Mouse (Mus musculus): ENCODE measurements around the gene Dusp15. TPM values are rescaled to one million over a fixed set of nuclear protein-coding genes. Genes with fewer than 3 reads are reported as not detected.

Gene Dusp15
- total RNA-seq, 1 experiment: 0.31 TPM

GRCm38 (mm10) chr2:152951850-152952720 lies 587 bp upstream of the Dusp15 start:
- in situ Hi-C loops (cut with MboI; ENCODE audit: low sequenced_read_pairs in 2 of 2, unreplicated experiment in 2 of 2): no loop called here
- H3K4me3 ChIP-seq (ENCODE audit: insufficient read depth in 1 of 2, low read depth in 1 of 2, low read length in 2 of 2, poor library complexity in 1 of 2, severe bottlenecking in 1 of 2): peak overlapping the region; percentile 79 to 84; a peak in 3 of 4 replicates
- H3K27ac ChIP-seq (ENCODE audit: insufficient read depth, low read depth, low read length, poor library complexity, severe bottlenecking): no peak overlapping the region
- DNase-seq (ENCODE audit: low read depth, low spot score): no peak
- no peaks in the 10 kb centered on the region for H3K36me3 ChIP-seq (ENCODE audit: control insufficient read depth, insufficient read depth, low read length, poor library complexity, severe bottlenecking)
- no peak overlapping the region for H3K9ac ChIP-seq (ENCODE audit: insufficient read depth, low read depth, low read length, poor library complexity, severe bottlenecking)
- H3K9me3 ChIP-seq (ENCODE audit: control insufficient read depth, insufficient read depth, low read depth, low read length): no peaks in the 10 kb centered on the region
- H3K4me1 ChIP-seq (ENCODE audit: control insufficient read depth in 2 of 2, insufficient read depth in 2 of 2, low read length in 2 of 2, poor library complexity in 1 of 2): peaks cover 3 to 9% of the 10 kb centered on the region in 2 experiments; a peak in 2 of 4 replicates
- TF ChIP-seq ZNF384 (IDR thresholded peaks at IDR 0.05; ENCODE audit: low read depth, low read length) (no peak), ZC3H11A (IDR thresholded peaks at IDR 0.05; ENCODE audit: borderline replicate concordance, low read depth, low read length) (no peak), CHD2 (IDR thresholded peaks at IDR 0.05; ENCODE audit: low read depth, low read length) (no peak), HCFC1 (IDR thresholded peaks at IDR 0.05; ENCODE audit: borderline replicate concordance, insufficient read depth, low read length) (no peak), MAFK (IDR thresholded peaks at IDR 0.05; ENCODE audit: insufficient read depth, low read depth, low read length) (no peak)

GRCm38 (mm10) chr2:152950358-152951064 lies 987 bp downstream of the Dusp15 start:
- TF ChIP-seq ZNF384 (IDR thresholded peaks at IDR 0.05; ENCODE audit: low read depth, low read length) (no peak), CHD2 (IDR thresholded peaks at IDR 0.05; ENCODE audit: low read depth, low read length) (no peak), ZC3H11A (IDR thresholded peaks at IDR 0.05; ENCODE audit: borderline replicate concordance, low read depth, low read length) (no peak), HCFC1 (IDR thresholded peaks at IDR 0.05; ENCODE audit: borderline replicate concordance, insufficient read depth, low read length) (no peak), MAFK (IDR thresholded peaks at IDR 0.05; ENCODE audit: insufficient read depth, low read depth, low read length) (no peak)
- no peaks in the 10 kb centered on the region for H3K36me3 ChIP-seq (ENCODE audit: control insufficient read depth, insufficient read depth, low read length, poor library complexity, severe bottlenecking)
- no peak overlapping the region for H3K9ac ChIP-seq (ENCODE audit: insufficient read depth, low read depth, low read length, poor library complexity, severe bottlenecking)

GRCm38 (mm10) chr2:152948438-152949020 lies 3.0 kb downstream of the Dusp15 start:
- H3K4me3 ChIP-seq (ENCODE audit: insufficient read depth in 1 of 2, low read depth in 1 of 2, low read length in 2 of 2, poor library complexity in 1 of 2, severe bottlenecking in 1 of 2): no peak overlapping the region
- no peak overlapping the region for H3K27ac ChIP-seq (ENCODE audit: insufficient read depth, low read depth, low read length, poor library complexity, severe bottlenecking)
- TF ChIP-seq CHD2 (IDR thresholded peaks at IDR 0.05; ENCODE audit: low read depth, low read length) (no peak), ZC3H11A (IDR thresholded peaks at IDR 0.05; ENCODE audit: borderline replicate concordance, low read depth, low read length) (no peak), MAFK (IDR thresholded peaks at IDR 0.05; ENCODE audit: insufficient read depth, low read depth, low read length) (no peak), HCFC1 (IDR thresholded peaks at IDR 0.05; ENCODE audit: borderline replicate concordance, insufficient read depth, low read length) (no peak), ZNF384 (IDR thresholded peaks at IDR 0.05; ENCODE audit: low read depth, low read length) (no peak)
- in situ Hi-C loops (cut with MboI; ENCODE audit: low sequenced_read_pairs in 2 of 2, unreplicated experiment in 2 of 2): no loop called here
- peaks cover 0 to 5% of the 10 kb centered on the region in 2 experiments; a peak in 1 of 4 replicates for H3K4me1 ChIP-seq (ENCODE audit: control insufficient read depth in 2 of 2, insufficient read depth in 2 of 2, low read length in 2 of 2, poor library complexity in 1 of 2)
- DNase-seq (ENCODE audit: low read depth, low spot score): no peak
- H3K9me3 ChIP-seq (ENCODE audit: control insufficient read depth, insufficient read depth, low read depth, low read length): no peaks in the 10 kb centered on the region
- H3K36me3 ChIP-seq (ENCODE audit: control insufficient read depth, insufficient read depth, low read length, poor library complexity, severe bottlenecking): no peaks in the 10 kb centered on the region
- no peak overlapping the region for H3K9ac ChIP-seq (ENCODE audit: insufficient read depth, low read depth, low read length, poor library complexity, severe bottlenecking)

More at GRCm38 (mm10) chr2:152950358-152951064, 987 bp downstream of the Dusp15 start:
- Histone ChIP-seq H3K4me3 (ENCODE audit: insufficient read depth in 1 of 2, low read depth in 1 of 2, low read length in 2 of 2, poor library complexity in 1 of 2, severe bottlenecking in 1 of 2) (peak overlapping the region in 1 of 2 experiments; percentile 84; a peak in 2 of 4 replicates), H3K27ac (ENCODE audit: insufficient read depth, low read depth, low read length, poor library complexity, severe bottlenecking) (no peak overlapping the region; the same call in 1 of the 2 replicates), H3K4me1 (ENCODE audit: control insufficient read depth in 2 of 2, insufficient read depth in 2 of 2, low read length in 2 of 2, poor library complexity in 1 of 2) (peaks cover 3 to 9% of the 10 kb centered on the region in 2 experiments; a peak in 2 of 4 replicates), H3K9me3 (ENCODE audit: control insufficient read depth, insufficient read depth, low read depth, low read length) (no peaks in the 10 kb centered on the region)
- no peak for DNase-seq (ENCODE audit: low read depth, low spot score)
- in situ Hi-C loops (cut with MboI; ENCODE audit: low sequenced_read_pairs in 2 of 2, unreplicated experiment in 2 of 2): no loop called here

GRCm38 (mm10) chr2:152947098-152947497 lies 4.4 kb downstream of the Dusp15 start:
- Histone ChIP-seq H3K36me3 (ENCODE audit: control insufficient read depth, insufficient read depth, low read length, poor library complexity, severe bottlenecking) (no peaks in the 10 kb centered on the region), H3K27ac (ENCODE audit: insufficient read depth, low read depth, low read length, poor library complexity, severe bottlenecking) (no peak overlapping the region), H3K4me1 (ENCODE audit: control insufficient read depth in 2 of 2, insufficient read depth in 2 of 2, low read length in 2 of 2, poor library complexity in 1 of 2) (peaks cover 0 to 3% of the 10 kb centered on the region in 2 experiments; a peak in 1 of 4 replicates), H3K4me3 (ENCODE audit: insufficient read depth in 1 of 2, low read depth in 1 of 2, low read length in 2 of 2, poor library complexity in 1 of 2, severe bottlenecking in 1 of 2) (no peak overlapping the region), H3K9ac (ENCODE audit: insufficient read depth, low read depth, low read length, poor library complexity, severe bottlenecking) (no peak overlapping the region), H3K9me3 (ENCODE audit: control insufficient read depth, insufficient read depth, low read depth, low read length) (no peaks in the 10 kb centered on the region)
- in situ Hi-C loops (cut with MboI; ENCODE audit: low sequenced_read_pairs in 2 of 2, unreplicated experiment in 2 of 2): no loop called here
- TF ChIP-seq MAFK (IDR thresholded peaks at IDR 0.05; ENCODE audit: insufficient read depth, low read depth, low read length) (no peak), ZNF384 (IDR thresholded peaks at IDR 0.05; ENCODE audit: low read depth, low read length) (no peak), ZC3H11A (IDR thresholded peaks at IDR 0.05; ENCODE audit: borderline replicate concordance, low read depth, low read length) (no peak), CHD2 (IDR thresholded peaks at IDR 0.05; ENCODE audit: low read depth, low read length) (no peak), HCFC1 (IDR thresholded peaks at IDR 0.05; ENCODE audit: borderline replicate concordance, insufficient read depth, low read length) (no peak)
- DNase-seq (ENCODE audit: low read depth, low spot score): no peak
